Mouse (Mus musculus) T-helper 1 cell (primary cell): ENCODE results near the gene C1ql2.

Source experiments
- in situ Hi-C: fragments of 300-600 bp; cut with MboI, MseI; formaldehyde crosslinking; loops from one replicate; pipeline ENCODE4 v1.15.1; 2025; ENCODE audit warnings: high pct_unique_total_duplicates

Gene C1ql2

DNA sequence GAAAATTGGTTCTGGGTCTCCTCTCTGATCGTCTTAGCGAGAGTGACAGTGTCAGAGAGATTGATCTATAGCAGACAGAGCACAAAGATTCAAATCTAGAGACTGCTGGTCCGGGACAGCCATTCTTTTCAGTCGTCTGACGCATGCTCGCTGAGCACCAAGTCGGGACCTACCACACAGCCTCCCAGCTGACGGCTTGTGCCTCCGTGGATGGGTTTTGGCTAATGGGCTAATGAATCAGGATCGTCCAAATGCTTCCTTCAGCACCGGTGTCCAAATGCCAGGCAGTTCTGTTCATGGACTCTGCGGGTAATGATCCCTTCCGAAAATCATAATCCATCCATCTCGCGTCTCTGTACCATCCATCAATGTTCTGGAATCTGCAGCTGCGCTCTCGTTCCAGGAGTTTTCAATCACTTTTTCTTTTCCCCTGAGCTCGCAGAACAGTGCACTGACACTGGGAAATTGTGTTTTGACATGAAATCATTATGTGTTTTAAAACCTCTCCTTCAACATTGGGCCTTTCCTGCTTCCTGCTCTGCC lies 44.7 kb downstream of the C1ql2 start:
- in situ Hi-C loops: no loop called here

GRCm38 (mm10) chr1:120389734-120390133 lies 49.4 kb downstream of the C1ql2 start:
- in situ Hi-C loops: no loop called here

DNA sequence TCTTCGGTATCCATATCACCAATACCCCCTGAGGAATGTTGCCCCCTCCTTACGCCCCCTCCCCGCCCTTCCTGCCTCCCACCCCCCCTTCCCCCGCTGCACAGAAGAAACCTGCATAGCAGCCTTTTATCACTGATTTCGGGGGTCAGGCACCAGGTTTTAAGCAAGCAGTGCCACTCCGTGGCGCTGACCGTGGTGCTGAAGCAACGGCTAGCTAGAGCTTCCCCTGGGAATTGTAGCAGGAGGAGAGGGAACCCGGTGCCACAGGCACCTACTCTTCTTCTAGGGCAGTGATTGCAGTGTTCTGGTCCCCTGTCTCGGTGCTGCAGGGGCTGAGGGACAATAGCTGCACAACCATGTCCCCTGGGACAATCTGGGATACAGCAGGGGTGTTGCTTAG lies 50.0 kb downstream of the C1ql2 start:
- in situ Hi-C loops: no loop called here
